Mouse (Mus musculus) neural tube, embryonic 10.5 days (tissue): ENCODE results near the gene Camta1.

Source experiments
- DNase-seq: peaks from one replicate; pipeline ENCODE4 v3.0.0-alpha.2; 2017; ENCODE audit warnings: low spot score; ENCODE audit errors: extremely low spot score

Camta1 gene

GRCm38 (mm10) chr4:151604481-151604880, 257.2 kb downstream of the Camta1 start:
- peak; percentile 91 for DNase-seq

- DNase-seq: no peak
Observed at GRCm38 (mm10) chr4:151603586-151603985, 258.1 kb downstream of the Camta1 start.

- no peak for DNase-seq
Observed at GRCm38 (mm10) chr4:151595116-151595515, 266.6 kb downstream of the Camta1 start.

GRCm38 (mm10) chr4:151593042-151593441, 268.6 kb downstream of the Camta1 start:
- DNase-seq: no peak

- DNase-seq: no peak
Observed at GRCm38 (mm10) chr4:151586074-151586473, 275.6 kb downstream of the Camta1 start.

- DNase-seq: no peak
Observed at GRCm38 (mm10) chr4:151577961-151578360, 283.7 kb downstream of the Camta1 start.

GRCm38 (mm10) chr4:151576291-151577108, 285.2 kb downstream of the Camta1 start:
- DNase-seq: no peak

- no peak for DNase-seq
Observed at GRCm38 (mm10) chr4:151572716-151573115, 289.0 kb downstream of the Camta1 start.

- no peak for DNase-seq
Observed at GRCm38 (mm10) chr4:151569586-151569985, 292.1 kb downstream of the Camta1 start.

- DNase-seq: no peak
Observed at GRCm38 (mm10) chr4:151568887-151569286, 292.8 kb downstream of the Camta1 start.

GRCm38 (mm10) chr4:151567105-151567504, 294.6 kb downstream of the Camta1 start:
- DNase-seq: no peak

- no peak for DNase-seq
Observed at GRCm38 (mm10) chr4:151555505-151555904, 306.2 kb downstream of the Camta1 start.

GRCm38 (mm10) chr4:151549523-151549922, 312.2 kb downstream of the Camta1 start:
- DNase-seq: no peak

- no peak for DNase-seq
Observed at GRCm38 (mm10) chr4:151545452-151545851, 316.2 kb downstream of the Camta1 start.

GRCm38 (mm10) chr4:151544191-151544590, 317.5 kb downstream of the Camta1 start:
- no peak for DNase-seq

- no peak for DNase-seq
Observed at GRCm38 (mm10) chr4:151540546-151540945, 321.1 kb downstream of the Camta1 start.

- DNase-seq: no peak
Observed at GRCm38 (mm10) chr4:151539881-151540280, 321.8 kb downstream of the Camta1 start.

GRCm38 (mm10) chr4:151539167-151539525, 322.5 kb downstream of the Camta1 start:
- no peak for DNase-seq

GRCm38 (mm10) chr4:151538446-151539166, 323.1 kb downstream of the Camta1 start:
- no peak for DNase-seq

GRCm38 (mm10) chr4:151535916-151536450, 325.7 kb downstream of the Camta1 start:
- DNase-seq: no peak

GRCm38 (mm10) chr4:151533451-151533850, 328.2 kb downstream of the Camta1 start:
- DNase-seq: peak; percentile 20

- no peak for DNase-seq
Observed at GRCm38 (mm10) chr4:151528436-151528835, 333.2 kb downstream of the Camta1 start.
